Mouse (Mus musculus) neural tube, embryonic 12.5 days (tissue): ENCODE data around the gene Atp5k. TPM values are rescaled to one million over a fixed set of nuclear protein-coding genes. Genes with fewer than 3 reads are reported as not detected.

ENCODE experiments used
- ATAC-seq: fragments of 200-750 bp; cut with Nextera tagmentation; 2 replicates; pipeline ENCODE4 v1.8.0; 2017; ENCODE audit warnings: low read depth, mild to moderate bottlenecking, moderate TSS enrichment, moderate library complexity; ENCODE audit not compliant: low FRiP score
- H3K27ac ChIP-seq: fragments of 300-500 bp; sonication (generic); 2 replicates; pipeline ENCODE4 v1.5.1; 2016
- H3K27me3 ChIP-seq: fragments of 300-500 bp; sonication (generic); replicated peaks from 2 replicates; pipeline ENCODE4 v1.6.1; 2016; ENCODE audit warnings: mild to moderate bottlenecking
- H3K36me3 ChIP-seq: fragments of 300-500 bp; sonication (generic); 2 replicates; pipeline ENCODE4 v1.6.1; 2016; ENCODE audit warnings: mild to moderate bottlenecking
- H3K4me1 ChIP-seq: fragments of 300-500 bp; sonication (generic); 2 replicates; pipeline ENCODE4 v1.6.1; 2016
- H3K4me2 ChIP-seq: fragments of 300-500 bp; sonication (generic); replicated peaks from 2 replicates; pipeline ENCODE4 v1.6.1; 2016; ENCODE audit warnings: mild to moderate bottlenecking
- H3K4me3 ChIP-seq: fragments of 300-500 bp; sonication (generic); 2 replicates; pipeline ENCODE4 v1.5.1; 2016
- H3K9ac ChIP-seq: fragments of 300-500 bp; sonication (generic); 2 replicates; pipeline ENCODE4 v1.6.1; 2016; ENCODE audit warnings: mild to moderate bottlenecking
- H3K9me3 ChIP-seq: fragments of 300-500 bp; sonication (generic); 2 replicates; pipeline ENCODE4 v1.6.1; 2016; ENCODE audit warnings: mild to moderate bottlenecking
- WGBS: fragments of 180-500 bp; shearing (Covaris S2); methylation state at CpG from one replicate; pipeline ENCODE4 v1.1.7; 2016; 5-methylcytosine and 5-hydroxymethylcytosine counted together
- polyA plus RNA-seq: library from polyadenylated mRNA; unstranded; fragments of >200 nt; fragmentation: Nextera tagmentation; extraction: Ambion mirVana; gene quantifications from 2 replicates; pipeline ENCODE4 v1.2.1, GENCODE M21; 2016

Gene Atp5k
- polyA plus RNA-seq, result 438 and 460 TPM in 2 replicates

- peak; percentile 87 for ATAC-seq
- peak within 1 kb of the TSS; percentile 88 for H3K9ac ChIP-seq
- H3K36me3 ChIP-seq, result peaks cover 25% of the 10 kb centered on the region
- WGBS, result 1% methylated on average over 42 of the region's 42 CpGs
- peak within 1 kb of the TSS; percentile 95 for H3K4me2 ChIP-seq
- peaks cover 13% of the 10 kb centered on the region for H3K4me1 ChIP-seq
- H3K27ac ChIP-seq, result no peak within 1 kb of the TSS
- H3K9me3 ChIP-seq, result no peaks in the 10 kb centered on the region
- H3K27me3 ChIP-seq, result no peaks in the 10 kb centered on the region; the same call in 1 of the 2 replicates
- peak within 1 kb of the TSS; percentile 87 for H3K4me3 ChIP-seq
Measured at GRCm38 (mm10) chr5:108433804-108434587, at the start of gene Atp5k. Atp5k (minus strand) TSS chr5:108434448.

DNA sequence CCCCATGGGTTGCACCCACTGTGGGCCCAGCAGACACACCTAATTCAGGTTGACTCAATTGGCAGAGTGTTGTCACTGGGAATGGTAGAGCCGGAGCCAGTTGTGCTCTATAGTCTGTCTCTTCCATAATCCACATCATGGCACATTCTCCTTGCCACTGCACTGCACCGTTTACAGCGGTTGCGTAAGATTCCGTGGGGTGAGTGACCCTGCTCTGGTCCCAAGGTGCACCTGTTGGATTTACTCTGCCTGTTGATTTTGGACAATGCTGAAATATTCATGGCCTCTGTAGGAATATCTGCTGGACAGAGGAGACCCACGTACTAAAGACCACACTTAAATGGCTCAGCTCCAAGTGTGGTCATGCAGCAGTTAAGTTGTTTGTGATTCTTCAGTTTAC, 48.8 kb upstream of the Atp5k start:
- H3K27me3 ChIP-seq, result no peaks in the 10 kb centered on the region
- H3K9ac ChIP-seq, result no peak overlapping the region
- H3K36me3 ChIP-seq, result peaks cover 46% of the 10 kb centered on the region
- H3K4me1 ChIP-seq, result no peaks in the 10 kb centered on the region
- ATAC-seq, result no peak
- 95% methylated on average over 6 of the region's 6 CpGs for WGBS
- H3K27ac ChIP-seq, result no peak overlapping the region
- no peak overlapping the region for H3K4me2 ChIP-seq
- no peaks in the 10 kb centered on the region for H3K9me3 ChIP-seq
- H3K4me3 ChIP-seq, result no peak overlapping the region

GRCm38 (mm10) chr5:108475977-108476376, 41.7 kb upstream of the Atp5k start:
- peaks cover 72% of the 10 kb centered on the region for H3K36me3 ChIP-seq
- no peaks in the 10 kb centered on the region for H3K9me3 ChIP-seq
- H3K27me3 ChIP-seq, result no peaks in the 10 kb centered on the region
- no peak overlapping the region for H3K27ac ChIP-seq
- no peak overlapping the region for H3K4me3 ChIP-seq
- H3K4me2 ChIP-seq, result no peak overlapping the region
- ATAC-seq, result no peak
- no peak overlapping the region for H3K9ac ChIP-seq
- WGBS, result 88% methylated on average over 3 of the region's 3 CpGs
- H3K4me1 ChIP-seq, result no peaks in the 10 kb centered on the region

DNA sequence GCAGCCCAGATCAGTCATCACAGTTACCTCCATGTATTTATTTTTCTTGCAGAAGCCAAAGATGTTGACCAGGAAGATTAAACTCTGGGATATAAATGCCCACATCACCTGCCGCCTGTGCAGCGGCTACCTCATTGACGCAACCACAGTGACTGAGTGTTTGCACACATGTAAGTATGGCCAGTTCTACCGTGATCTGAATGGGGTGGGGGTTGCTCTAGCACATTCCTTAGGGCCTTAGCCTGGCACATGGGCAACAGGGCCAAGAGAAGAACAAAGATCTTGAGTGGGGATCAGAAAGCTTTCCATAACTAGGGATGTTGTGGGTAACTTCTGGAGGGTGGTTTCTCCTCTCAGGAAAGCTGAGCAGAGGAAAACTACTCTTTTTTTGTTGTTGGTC, 39.5 kb upstream of the Atp5k start:
- no peak overlapping the region for H3K27ac ChIP-seq
- no peaks in the 10 kb centered on the region for H3K9me3 ChIP-seq
- H3K4me1 ChIP-seq, result no peaks in the 10 kb centered on the region; the same call in 1 of the 2 replicates
- no peak for ATAC-seq
- H3K27me3 ChIP-seq, result no peaks in the 10 kb centered on the region
- no peak overlapping the region for H3K4me2 ChIP-seq
- no peak overlapping the region for H3K9ac ChIP-seq
- no peak overlapping the region for H3K4me3 ChIP-seq
- H3K36me3 ChIP-seq, result peaks cover 68% of the 10 kb centered on the region
- 96% methylated on average over 4 of the region's 4 CpGs for WGBS

DNA sequence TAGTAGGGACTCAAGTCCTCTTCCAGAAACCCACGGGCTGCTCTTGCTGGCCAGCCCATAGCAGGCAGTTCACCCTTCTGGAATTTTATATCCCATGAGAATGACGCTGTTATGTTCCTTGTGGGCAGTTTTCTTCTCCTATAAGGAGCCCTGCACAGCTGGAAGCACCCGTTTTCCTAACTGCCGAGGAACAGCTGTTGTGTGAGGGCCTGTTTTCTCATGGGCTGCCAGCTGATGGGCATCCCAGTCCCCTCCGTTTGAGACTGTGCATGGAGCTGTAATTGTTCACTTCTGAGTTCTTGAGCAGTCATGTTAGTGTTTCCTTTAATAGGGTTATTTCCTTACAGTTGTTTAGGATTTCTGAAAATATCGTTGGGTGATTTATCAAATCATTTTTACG, 35.4 kb upstream of the Atp5k start:
- no peak for ATAC-seq
- peaks cover 32% of the 10 kb centered on the region for H3K36me3 ChIP-seq

DNA sequence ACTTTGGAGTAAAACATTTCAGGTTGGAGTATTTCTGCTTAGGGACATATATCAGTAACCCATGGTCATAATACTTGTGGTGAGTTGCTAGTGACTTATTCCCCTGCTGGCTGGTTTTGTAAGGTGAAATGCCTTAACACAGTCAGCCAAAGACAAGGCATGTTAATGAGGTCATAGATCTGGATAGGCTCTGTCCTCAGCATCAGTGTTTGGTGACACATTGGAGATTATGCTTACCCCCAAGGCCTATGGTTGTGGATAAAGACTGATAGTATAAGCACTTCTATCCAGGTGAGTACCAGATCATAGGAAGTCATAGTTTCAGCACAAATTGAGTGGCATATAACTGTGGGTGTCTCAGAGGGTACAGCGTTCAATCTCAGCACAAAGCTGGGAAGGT, 32.4 kb upstream of the Atp5k start:
- Histone ChIP-seq H3K4me3 (no peak overlapping the region), H3K27me3 (no peaks in the 10 kb centered on the region), H3K4me2 (no peak overlapping the region), H3K9me3 (no peaks in the 10 kb centered on the region), H3K9ac (no peak overlapping the region), H3K36me3 (0 out of 2 replicates have a peak, but pooled peaks cover 3% of the 10 kb centered on the region), H3K4me1 (peaks cover 27% of the 10 kb centered on the region), H3K27ac (no peak overlapping the region)
- whole genome bisulfite sequencing, result 98% methylated on average over 1 of the region's 1 CpGs
- ATAC-seq, result no peak

More for the DNA sequence above, 35.4 kb upstream of the Atp5k start:
- no peak overlapping the region for H3K9ac ChIP-seq
- H3K4me3 ChIP-seq, result no peak overlapping the region
- H3K9me3 ChIP-seq, result no peaks in the 10 kb centered on the region
- no peak overlapping the region for H3K27ac ChIP-seq
- no peak overlapping the region for H3K4me2 ChIP-seq
- no peaks in the 10 kb centered on the region; the same call in 1 of the 2 replicates for H3K4me1 ChIP-seq
- 72% methylated on average over 7 of the region's 7 CpGs for WGBS
- no peaks in the 10 kb centered on the region for H3K27me3 ChIP-seq

- 89% methylated on average over 6 of the region's 6 CpGs for WGBS
- no peak overlapping the region for H3K9ac ChIP-seq
- H3K4me1 ChIP-seq, result peaks cover 29% of the 10 kb centered on the region
- no peaks in the 10 kb centered on the region for H3K27me3 ChIP-seq
- 0 out of 2 replicates have a peak, but pooled peaks cover 3% of the 10 kb centered on the region for H3K36me3 ChIP-seq
- 0 out of 2 replicates have a peak overlapping the region, but pooled peaks have one; percentile 14 for H3K4me2 ChIP-seq
- no peak for ATAC-seq
- no peak overlapping the region for H3K4me3 ChIP-seq
- H3K27ac ChIP-seq, result no peak overlapping the region
- no peaks in the 10 kb centered on the region for H3K9me3 ChIP-seq
Measured at GRCm38 (mm10) chr5:108465131-108465891, 31.1 kb upstream of the Atp5k start.

DNA sequence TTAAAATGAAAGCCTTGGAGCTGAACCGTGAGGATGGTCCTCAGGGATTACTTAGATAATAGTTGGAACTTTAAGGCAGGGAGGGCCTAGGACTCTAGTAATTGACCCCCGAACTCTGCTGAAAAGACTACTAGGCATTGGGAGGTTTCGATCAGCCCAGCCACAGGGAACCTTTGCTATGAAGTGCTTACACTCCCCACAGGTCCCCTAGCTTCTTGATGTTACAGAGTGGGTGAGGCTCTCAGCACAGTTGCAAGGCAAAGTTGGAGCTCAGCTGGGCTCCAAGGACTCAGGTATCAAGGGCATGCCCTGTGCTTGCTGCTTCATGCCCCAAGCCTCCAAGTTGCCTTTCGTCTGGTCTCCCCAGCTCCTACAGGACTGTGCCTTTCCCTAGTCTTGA, 28.2 kb upstream of the Atp5k start:
- H3K9me3 ChIP-seq, result no peaks in the 10 kb centered on the region
- peak overlapping the region; percentile 91 for H3K4me3 ChIP-seq
- peak overlapping the region; percentile 99 for H3K4me2 ChIP-seq
- H3K27ac ChIP-seq, result no peak overlapping the region
- no peaks in the 10 kb centered on the region for H3K27me3 ChIP-seq
- WGBS, result 54% methylated on average over 4 of the region's 4 CpGs
- ATAC-seq, result no peak
- H3K4me1 ChIP-seq, result peaks cover 29% of the 10 kb centered on the region
- no peaks in the 10 kb centered on the region for H3K36me3 ChIP-seq
- H3K9ac ChIP-seq, result peak overlapping the region; percentile 99

DNA sequence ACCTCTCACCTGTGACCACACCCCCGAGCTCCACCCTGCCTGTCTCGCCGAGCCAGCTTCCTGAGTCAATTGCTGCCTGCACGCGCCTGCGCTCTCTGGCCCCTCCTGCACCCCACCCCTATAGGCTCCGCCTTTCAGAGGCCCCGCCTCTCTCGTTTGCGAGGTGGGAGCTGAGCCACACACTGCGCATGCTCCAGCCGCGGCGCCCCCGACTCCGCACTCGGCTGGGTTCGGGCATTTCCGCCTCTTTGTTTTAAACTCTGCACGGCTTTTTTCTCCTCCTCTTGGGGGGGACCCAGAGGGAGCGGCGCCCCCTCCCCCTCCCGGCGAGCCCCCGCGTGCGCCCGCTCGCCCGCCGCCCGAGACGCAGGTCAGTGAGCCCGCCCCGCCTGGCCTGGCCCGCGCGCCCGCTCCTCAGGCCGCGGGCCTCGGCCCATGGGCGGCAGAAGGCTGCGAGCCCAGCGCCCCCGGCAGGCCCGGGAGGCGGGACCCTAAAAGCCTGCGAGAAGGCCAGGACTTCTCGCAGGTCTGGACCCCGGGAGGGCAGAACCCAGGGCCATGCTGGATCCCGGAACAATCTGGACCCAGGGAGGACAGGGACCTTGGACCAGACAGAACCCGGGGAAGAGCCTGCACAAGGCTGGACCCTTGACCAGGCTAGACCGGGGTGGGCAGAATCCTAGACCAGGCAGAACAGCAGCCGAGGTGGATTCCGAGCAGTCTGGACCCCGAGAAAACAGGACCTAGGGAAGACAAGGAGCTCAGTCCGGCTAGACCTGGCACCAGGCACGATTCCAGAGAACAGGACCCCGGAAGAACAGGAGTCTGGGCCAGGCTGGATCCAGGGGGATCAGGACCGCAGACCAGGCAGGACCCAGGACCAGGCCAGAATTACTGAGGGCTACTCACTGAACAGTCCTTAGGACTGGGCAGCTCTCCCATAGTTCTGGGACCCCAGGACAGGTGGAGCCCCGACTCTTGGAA, 27.1 kb upstream of the Atp5k start, which contains the start of gene Pcgf3:
Gene Pcgf3 (plus strand): TSS at position 151 of the 984 bp plus-strand sequence.
- H3K9me3 ChIP-seq, result no peaks in the 10 kb centered on the region
- H3K4me2 ChIP-seq, result peak within 1 kb of the TSS; percentile 99
- peak within 1 kb of the TSS; percentile 70 for H3K27ac ChIP-seq
- peak within 1 kb of the TSS; percentile 99 for H3K9ac ChIP-seq
- no peaks in the 10 kb centered on the region for H3K27me3 ChIP-seq
- peak; percentile 97 for ATAC-seq
- peak within 1 kb of the TSS; percentile 91 for H3K4me3 ChIP-seq
- under 1% methylated on average over 60 of the region's 62 CpGs for WGBS
- no peaks in the 10 kb centered on the region for H3K36me3 ChIP-seq
- peaks cover 29% of the 10 kb centered on the region for H3K4me1 ChIP-seq

GRCm38 (mm10) chr5:108460461-108460860, 26.2 kb upstream of the Atp5k start:
- no peaks in the 10 kb centered on the region for H3K9me3 ChIP-seq
- H3K4me1 ChIP-seq, result peaks cover 29% of the 10 kb centered on the region
- whole genome bisulfite sequencing, result 44% methylated on average over 6 of the region's 6 CpGs
- no peaks in the 10 kb centered on the region for H3K36me3 ChIP-seq
- no peaks in the 10 kb centered on the region for H3K27me3 ChIP-seq
- peak overlapping the region; percentile 4; the same call in 1 of the 2 replicates for H3K9ac ChIP-seq
- H3K4me2 ChIP-seq, result peak overlapping the region; percentile 99
- H3K27ac ChIP-seq, result no peak overlapping the region
- peak overlapping the region; percentile 91 for H3K4me3 ChIP-seq
- peak; percentile 5; the same call in 1 of the 2 replicates for ATAC-seq

- H3K4me1 ChIP-seq, result peaks cover 21% of the 10 kb centered on the region
- H3K9me3 ChIP-seq, result no peaks in the 10 kb centered on the region
- no peak overlapping the region for H3K27ac ChIP-seq
- H3K4me2 ChIP-seq, result no peak overlapping the region
- no peak overlapping the region for H3K4me3 ChIP-seq
- ATAC-seq, result no peak
- 76% methylated on average over 2 of the region's 2 CpGs for whole genome bisulfite sequencing
- H3K9ac ChIP-seq, result no peak overlapping the region
- no peaks in the 10 kb centered on the region for H3K36me3 ChIP-seq
- no peaks in the 10 kb centered on the region for H3K27me3 ChIP-seq
Measured at GRCm38 (mm10) chr5:108458706-108459105, 24.5 kb upstream of the Atp5k start.
